Mouse (Mus musculus) lung, adult 2 months (tissue): ENCODE measurements at regions not wholly inside any gene's neighbourhood (a gene's known extent, or its start where the extent isn't known, plus 50 kb on each side); places are given as distances from the start of the nearest gene placed in this dataset.

ENCODE experiments used
- CTCF ChIP-seq: fragments of 200-500 bp; IDR thresholded peaks from 2 replicates; pipeline ENCODE4 v1.5.1; 2011; ENCODE audit warnings: mild to moderate bottlenecking, low read length, control low read depth; ENCODE audit not compliant: insufficient read depth
- POLR2A ChIP-seq: fragments of 200-500 bp; IDR thresholded peaks from 2 replicates; pipeline ENCODE4 v1.6.1; 2011; ENCODE audit warnings: low read depth, mild to moderate bottlenecking, control low read depth, low read length, borderline replicate concordance; ENCODE audit errors: extremely low read depth

DNA sequence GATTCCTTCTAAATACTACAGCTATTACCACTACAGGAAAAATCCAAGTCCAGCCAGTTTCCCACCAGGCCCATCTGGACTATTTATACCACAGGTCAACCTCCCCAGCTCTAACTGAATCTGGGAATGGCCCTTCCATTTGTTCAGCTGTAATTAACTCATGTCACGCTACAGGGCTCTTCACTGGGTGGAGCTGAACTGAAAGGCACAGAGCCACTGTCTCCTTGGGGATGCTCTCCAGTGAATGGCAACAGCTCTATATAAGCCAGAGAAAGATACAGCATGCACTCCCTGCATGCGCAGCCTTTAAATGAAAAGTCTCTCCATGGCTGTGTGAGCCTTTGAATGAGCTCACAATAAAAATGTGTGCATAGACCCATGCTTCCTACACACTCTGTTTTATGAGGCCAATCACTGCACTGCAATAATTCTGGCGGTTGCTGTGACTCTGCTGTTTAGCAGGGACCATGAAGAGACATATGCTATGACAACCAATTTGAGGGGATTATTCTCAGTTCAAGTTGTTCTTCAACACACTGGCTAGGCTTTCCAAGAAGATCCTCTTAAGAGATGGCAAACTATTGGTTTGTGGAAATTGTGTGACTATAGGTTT lies 376.3 kb upstream of the Kif18a start:
- no peak for TF ChIP-seq CTCF
- no peak for TF ChIP-seq POLR2A
